Mouse (Mus musculus): ENCODE data around the gene Cactin. TPM values are rescaled to one million over a fixed set of nuclear protein-coding genes. Genes with fewer than 3 reads are reported as not detected.

Cactin gene
- polyA plus RNA-seq, 1 experiment, result 18.2 TPM

GRCm38 (mm10) chr10:81313581-81313980 lies 7.3 kb upstream of the Cactin start:
- Histone ChIP-seq H3K4me3 (ENCODE audit: low read depth, low read length) (no peak overlapping the region), H3K9me3 (replicated peaks; ENCODE audit: control insufficient read depth, insufficient read depth, low read length, poor library complexity, severe bottlenecking) (no peaks in the 10 kb centered on the region), H3K9ac (ENCODE audit: low read depth, poor library complexity, severe bottlenecking) (no peak overlapping the region), H3K27me3 (ENCODE audit: control insufficient read depth, insufficient read depth, low read length, poor library complexity, severe bottlenecking) (no peaks in the 10 kb centered on the region), H3K36me3 (ENCODE audit: control insufficient read depth, insufficient read depth, low read length, poor library complexity, severe bottlenecking) (no peaks in the 10 kb centered on the region; the same call in 1 of the 2 replicates), H3K27ac (ENCODE audit: insufficient read depth, low read length) (no peak overlapping the region), H3K4me1 (ENCODE audit: control insufficient read depth, insufficient read depth, low read length) (no peaks in the 10 kb centered on the region)
- TF ChIP-seq POLR2A (IDR thresholded peaks at IDR 0.05; ENCODE audit: insufficient read depth, low read length), result no peak
- TF ChIP-seq EP300 (IDR thresholded peaks at IDR 0.05; ENCODE audit: insufficient read depth, low read depth, low read length), result no peak
- no peak for TF ChIP-seq CTCF (IDR thresholded peaks at IDR 0.05; ENCODE audit: low read depth, low read length)

DNA sequence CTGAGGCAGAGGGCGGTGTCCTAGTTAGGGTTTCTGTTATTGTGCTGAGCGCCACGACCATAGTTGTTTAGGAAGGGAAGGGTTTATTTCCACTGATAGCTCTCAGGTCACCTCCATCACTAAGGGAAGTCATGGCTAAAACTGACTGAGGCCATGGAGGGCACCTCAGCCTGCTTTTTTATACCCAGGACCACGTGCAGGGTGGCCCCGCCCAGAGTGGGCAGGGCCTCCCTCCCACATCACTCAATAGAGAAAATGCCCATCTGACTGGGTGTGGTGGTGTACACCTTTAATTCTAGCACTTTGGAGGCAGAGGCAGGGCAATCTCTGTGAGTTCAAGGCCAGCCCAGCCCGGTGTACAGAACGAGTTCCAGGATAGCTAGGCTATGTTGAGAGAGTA lies 6.7 kb upstream of the Cactin start:
- Histone ChIP-seq H3K9ac (ENCODE audit: low read depth, poor library complexity, severe bottlenecking) (no peak overlapping the region), H3K27ac (ENCODE audit: insufficient read depth, low read length) (no peak overlapping the region), H3K4me1 (ENCODE audit: control insufficient read depth, insufficient read depth, low read length) (no peaks in the 10 kb centered on the region), H3K36me3 (ENCODE audit: control insufficient read depth, insufficient read depth, low read length, poor library complexity, severe bottlenecking) (no peaks in the 10 kb centered on the region; the same call in 1 of the 2 replicates), H3K4me3 (ENCODE audit: low read depth, low read length) (no peak overlapping the region), H3K27me3 (ENCODE audit: control insufficient read depth, insufficient read depth, low read length, poor library complexity, severe bottlenecking) (no peaks in the 10 kb centered on the region), H3K9me3 (replicated peaks; ENCODE audit: control insufficient read depth, insufficient read depth, low read length, poor library complexity, severe bottlenecking) (no peaks in the 10 kb centered on the region)
- no peak for TF ChIP-seq POLR2A (IDR thresholded peaks at IDR 0.05; ENCODE audit: insufficient read depth, low read length)
- TF ChIP-seq EP300 (IDR thresholded peaks at IDR 0.05; ENCODE audit: insufficient read depth, low read depth, low read length), result no peak
- no peak for TF ChIP-seq CTCF (IDR thresholded peaks at IDR 0.05; ENCODE audit: low read depth, low read length)

DNA sequence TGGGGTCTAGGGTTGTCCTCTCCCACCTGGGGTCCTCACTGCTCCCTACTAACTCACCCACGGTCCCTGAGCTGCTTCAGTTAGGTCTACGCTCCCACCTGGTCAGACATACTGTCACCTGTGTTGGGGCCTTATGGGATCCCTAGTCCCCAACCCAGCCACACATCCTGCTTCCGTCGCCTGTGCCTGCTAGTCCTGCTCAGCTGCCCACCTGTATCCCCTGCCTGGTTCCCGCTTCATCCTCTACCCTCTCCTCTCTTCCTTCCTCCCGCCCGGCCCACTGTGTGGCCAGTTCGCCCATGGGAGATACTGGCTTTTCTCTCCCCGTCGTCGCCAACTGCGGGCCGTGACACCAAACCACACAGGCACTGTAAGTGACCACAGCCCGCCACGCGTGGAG lies 5.3 kb upstream of the Cactin start:
- H3K4me1 ChIP-seq (ENCODE audit: control insufficient read depth, insufficient read depth, low read length), result no peaks in the 10 kb centered on the region
- TF ChIP-seq POLR2A (IDR thresholded peaks at IDR 0.05; ENCODE audit: insufficient read depth, low read length) (no peak), EP300 (IDR thresholded peaks at IDR 0.05; ENCODE audit: insufficient read depth, low read depth, low read length) (no peak), CTCF (IDR thresholded peaks at IDR 0.05; ENCODE audit: low read depth, low read length) (no peak)
- no peak overlapping the region for H3K27ac ChIP-seq (ENCODE audit: insufficient read depth, low read length)
- no peaks in the 10 kb centered on the region; the same call in 1 of the 2 replicates for H3K36me3 ChIP-seq (ENCODE audit: control insufficient read depth, insufficient read depth, low read length, poor library complexity, severe bottlenecking)
- no peaks in the 10 kb centered on the region for H3K9me3 ChIP-seq (replicated peaks; ENCODE audit: control insufficient read depth, insufficient read depth, low read length, poor library complexity, severe bottlenecking)
- no peak overlapping the region for H3K9ac ChIP-seq (ENCODE audit: low read depth, poor library complexity, severe bottlenecking)
- H3K4me3 ChIP-seq (ENCODE audit: low read depth, low read length), result no peak overlapping the region
- no peaks in the 10 kb centered on the region for H3K27me3 ChIP-seq (ENCODE audit: control insufficient read depth, insufficient read depth, low read length, poor library complexity, severe bottlenecking)

- Histone ChIP-seq H3K36me3 (ENCODE audit: control insufficient read depth, insufficient read depth, low read length, poor library complexity, severe bottlenecking) (no peaks in the 10 kb centered on the region), H3K9ac (ENCODE audit: low read depth, poor library complexity, severe bottlenecking) (peak overlapping the region; percentile 35), H3K4me3 (ENCODE audit: low read depth, low read length) (peak overlapping the region; percentile 51), H3K27me3 (ENCODE audit: control insufficient read depth, insufficient read depth, low read length, poor library complexity, severe bottlenecking) (no peaks in the 10 kb centered on the region), H3K27ac (ENCODE audit: insufficient read depth, low read length) (no peak overlapping the region), H3K4me1 (ENCODE audit: control insufficient read depth, insufficient read depth, low read length) (no peaks in the 10 kb centered on the region), H3K9me3 (replicated peaks; ENCODE audit: control insufficient read depth, insufficient read depth, low read length, poor library complexity, severe bottlenecking) (no peaks in the 10 kb centered on the region)
- TF ChIP-seq CTCF (IDR thresholded peaks at IDR 0.05; ENCODE audit: low read depth, low read length) (no peak), POLR2A (IDR thresholded peaks at IDR 0.05; ENCODE audit: insufficient read depth, low read length) (no peak), EP300 (IDR thresholded peaks at IDR 0.05; ENCODE audit: insufficient read depth, low read depth, low read length) (no peak)
Measured at GRCm38 (mm10) chr10:81316338-81317060, 4.4 kb upstream of the Cactin start.

DNA sequence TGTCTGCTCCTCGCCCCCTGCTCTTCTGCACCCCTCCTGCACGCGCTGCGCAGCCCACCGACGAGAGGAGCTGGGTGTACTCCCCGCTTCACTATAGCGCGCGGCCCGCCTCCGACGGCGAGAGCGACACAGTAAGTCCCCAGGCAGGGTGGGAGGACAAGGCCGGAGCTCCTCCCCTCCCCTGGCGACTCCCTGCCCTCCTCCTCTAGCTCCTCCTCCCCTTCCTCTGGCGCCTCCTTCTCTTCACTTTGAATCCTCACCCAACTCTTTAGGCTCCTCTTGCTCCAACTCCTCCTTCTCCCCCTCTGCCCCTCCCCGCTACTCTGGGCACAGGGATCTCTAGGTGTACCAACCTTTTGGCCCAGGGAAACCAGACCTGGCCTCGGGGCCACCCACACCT lies 3.6 kb upstream of the Cactin start:
- Histone ChIP-seq H3K27me3 (ENCODE audit: control insufficient read depth, insufficient read depth, low read length, poor library complexity, severe bottlenecking) (no peaks in the 10 kb centered on the region), H3K9ac (ENCODE audit: low read depth, poor library complexity, severe bottlenecking) (peak overlapping the region; percentile 35), H3K9me3 (replicated peaks; ENCODE audit: control insufficient read depth, insufficient read depth, low read length, poor library complexity, severe bottlenecking) (no peaks in the 10 kb centered on the region), H3K27ac (ENCODE audit: insufficient read depth, low read length) (no peak overlapping the region), H3K4me3 (ENCODE audit: low read depth, low read length) (peak overlapping the region; percentile 51), H3K4me1 (ENCODE audit: control insufficient read depth, insufficient read depth, low read length) (no peaks in the 10 kb centered on the region), H3K36me3 (ENCODE audit: control insufficient read depth, insufficient read depth, low read length, poor library complexity, severe bottlenecking) (no peaks in the 10 kb centered on the region)
- no peak for TF ChIP-seq EP300 (IDR thresholded peaks at IDR 0.05; ENCODE audit: insufficient read depth, low read depth, low read length)
- TF ChIP-seq POLR2A (IDR thresholded peaks at IDR 0.05; ENCODE audit: insufficient read depth, low read length), result no peak
- TF ChIP-seq CTCF (IDR thresholded peaks at IDR 0.05; ENCODE audit: low read depth, low read length), result no peak

DNA sequence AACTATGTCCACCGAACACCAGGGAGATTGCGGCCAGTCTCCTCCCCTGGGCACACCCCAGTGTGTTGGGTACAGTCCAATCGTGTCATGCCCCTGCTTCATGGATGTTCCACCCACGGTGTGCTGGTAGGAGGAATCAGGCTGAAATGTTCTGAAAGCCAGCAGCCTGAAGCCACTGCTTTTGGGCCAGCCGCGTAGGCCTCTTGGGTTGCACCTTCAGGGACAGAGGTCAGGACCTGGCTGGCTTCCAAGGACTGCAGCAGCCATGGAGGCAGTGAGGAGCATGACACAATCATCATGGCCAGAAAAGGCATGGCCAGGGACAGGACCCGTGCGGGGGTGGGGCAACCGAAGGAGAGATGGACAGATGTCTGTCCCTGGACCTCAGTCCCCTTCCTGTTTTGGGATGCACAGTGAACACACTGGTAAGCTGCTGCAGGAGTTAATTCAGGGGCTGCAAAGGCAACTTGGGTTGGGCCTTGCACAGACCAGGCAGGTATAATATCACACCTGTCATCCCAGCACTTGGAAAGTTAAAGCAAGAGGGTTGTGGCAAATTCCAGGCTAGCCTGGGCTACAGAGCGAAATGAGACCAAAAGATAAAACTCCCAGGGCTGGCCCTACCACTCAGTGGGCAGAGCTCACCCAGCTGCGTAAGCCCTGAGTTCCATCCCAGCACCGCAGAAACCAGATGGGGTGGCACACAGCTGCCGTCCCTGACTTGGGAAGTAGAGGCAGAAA lies 2.1 kb upstream of the Cactin start:
- Histone ChIP-seq H3K36me3 (ENCODE audit: control insufficient read depth, insufficient read depth, low read length, poor library complexity, severe bottlenecking) (peaks cover 9% of the 10 kb centered on the region; the same call in 1 of the 2 replicates), H3K4me3 (ENCODE audit: low read depth, low read length) (no peak overlapping the region), H3K27ac (ENCODE audit: insufficient read depth, low read length) (no peak overlapping the region), H3K9me3 (replicated peaks; ENCODE audit: control insufficient read depth, insufficient read depth, low read length, poor library complexity, severe bottlenecking) (no peaks in the 10 kb centered on the region), H3K4me1 (ENCODE audit: control insufficient read depth, insufficient read depth, low read length) (no peaks in the 10 kb centered on the region), H3K27me3 (ENCODE audit: control insufficient read depth, insufficient read depth, low read length, poor library complexity, severe bottlenecking) (no peaks in the 10 kb centered on the region), H3K9ac (ENCODE audit: low read depth, poor library complexity, severe bottlenecking) (no peak overlapping the region)
- TF ChIP-seq POLR2A (IDR thresholded peaks at IDR 0.05; ENCODE audit: insufficient read depth, low read length) (no peak), EP300 (IDR thresholded peaks at IDR 0.05; ENCODE audit: insufficient read depth, low read depth, low read length) (no peak), CTCF (IDR thresholded peaks at IDR 0.05; ENCODE audit: low read depth, low read length) (no peak)

All from ES-Bruce4 (cell line).